Mouse (Mus musculus): ENCODE measurements around the gene Deup1. TPM values are rescaled to one million over a fixed set of nuclear protein-coding genes. Genes with fewer than 3 reads are reported as not detected.

The Deup1 gene
- polyA plus RNA-seq (2012; rRNA removed), result 0.21 and 0.25 TPM in 2 replicates

- peak; percentile 3 to 9 for DNase-seq
- no peak for TF ChIP-seq POLR2A (IDR thresholded peaks at IDR 0.05; ENCODE audit: borderline replicate concordance, insufficient read depth, low read length)
- TF ChIP-seq CTCF (IDR thresholded peaks at IDR 0.05; ENCODE audit: borderline replicate concordance, insufficient read depth, low read depth, low read length), result no peak
- Histone ChIP-seq H3K4me1 (ENCODE audit: control insufficient read depth, insufficient read depth, low read length) (no peaks in the 10 kb centered on the region), H3K4me3 (replicated peaks; ENCODE audit: insufficient read depth, low read depth, low read length) (no peak within 1 kb of the TSS), H3K27me3 (ENCODE audit: control insufficient read depth, insufficient read depth, low read length) (no peaks in the 10 kb centered on the region; the same call in 1 of the 2 replicates), H3K27ac (ENCODE audit: insufficient read depth, low read length) (no peak within 1 kb of the TSS)
- WGBS, result 2% methylated on average over 28 of the region's 28 CpGs
These were observed at the start of gene Deup1 for GRCm38 (mm10) chr9:15627785-15628287. Gene Deup1 (minus strand): TSS chr9:15627933.

- 2% methylated on average over 1 of the region's 1 CpGs for WGBS
These were observed 44.5 kb upstream of the Deup1 start for GRCm38 (mm10) chr9:15672251-15672650.

GRCm38 (mm10) chr9:15670002-15670527 is 42.3 kb upstream of the Deup1 start:
- Histone ChIP-seq H3K27ac (ENCODE audit: insufficient read depth, low read length) (no peak overlapping the region), H3K4me3 (replicated peaks; ENCODE audit: insufficient read depth, low read depth, low read length) (no peak overlapping the region), H3K4me1 (ENCODE audit: control insufficient read depth, insufficient read depth, low read length) (no peaks in the 10 kb centered on the region), H3K27me3 (ENCODE audit: control insufficient read depth, insufficient read depth, low read length) (no peaks in the 10 kb centered on the region)
- no peak for DNase-seq
- WGBS, result 54% methylated on average over 5 of the region's 5 CpGs
- no peak for TF ChIP-seq CTCF (IDR thresholded peaks at IDR 0.05; ENCODE audit: borderline replicate concordance, insufficient read depth, low read depth, low read length)

More at GRCm38 (mm10) chr9:15672251-15672650, 44.5 kb upstream of the Deup1 start:
- Histone ChIP-seq H3K4me1 (ENCODE audit: control insufficient read depth, insufficient read depth, low read length) (no peaks in the 10 kb centered on the region), H3K27ac (ENCODE audit: insufficient read depth, low read length) (no peak overlapping the region), H3K27me3 (ENCODE audit: control insufficient read depth, insufficient read depth, low read length) (no peaks in the 10 kb centered on the region), H3K4me3 (replicated peaks; ENCODE audit: insufficient read depth, low read depth, low read length) (no peak overlapping the region)
- TF ChIP-seq CTCF (IDR thresholded peaks at IDR 0.05; ENCODE audit: borderline replicate concordance, insufficient read depth, low read depth, low read length) (no peak), POLR2A (IDR thresholded peaks at IDR 0.05; ENCODE audit: borderline replicate concordance, insufficient read depth, low read length) (no peak)
- DNase-seq, result no peak

- H3K4me3 ChIP-seq (replicated peaks; ENCODE audit: insufficient read depth, low read depth, low read length), result no peak overlapping the region
- no peak for DNase-seq
- no peaks in the 10 kb centered on the region for H3K27me3 ChIP-seq (ENCODE audit: control insufficient read depth, insufficient read depth, low read length)
- H3K27ac ChIP-seq (ENCODE audit: insufficient read depth, low read length), result no peak overlapping the region
- no peak for TF ChIP-seq CTCF (IDR thresholded peaks at IDR 0.05; ENCODE audit: borderline replicate concordance, insufficient read depth, low read depth, low read length)
- no peak for TF ChIP-seq POLR2A (IDR thresholded peaks at IDR 0.05; ENCODE audit: borderline replicate concordance, insufficient read depth, low read length)
- 79% methylated on average over 3 of the region's 3 CpGs for WGBS
- H3K4me1 ChIP-seq (ENCODE audit: control insufficient read depth, insufficient read depth, low read length), result no peaks in the 10 kb centered on the region
These were observed 41.7 kb upstream of the Deup1 start for GRCm38 (mm10) chr9:15669452-15669851.

GRCm38 (mm10) chr9:15664606-15665005 is 36.9 kb upstream of the Deup1 start:
- TF ChIP-seq POLR2A (IDR thresholded peaks at IDR 0.05; ENCODE audit: borderline replicate concordance, insufficient read depth, low read length) (no peak), CTCF (IDR thresholded peaks at IDR 0.05; ENCODE audit: borderline replicate concordance, insufficient read depth, low read depth, low read length) (no peak)
- no peaks in the 10 kb centered on the region for H3K27me3 ChIP-seq (ENCODE audit: control insufficient read depth, insufficient read depth, low read length)
- no peaks in the 10 kb centered on the region for H3K4me1 ChIP-seq (ENCODE audit: control insufficient read depth, insufficient read depth, low read length)
- 83% methylated on average over 7 of the region's 7 CpGs for WGBS
- no peak overlapping the region for H3K4me3 ChIP-seq (replicated peaks; ENCODE audit: insufficient read depth, low read depth, low read length)
- H3K27ac ChIP-seq (ENCODE audit: insufficient read depth, low read length), result no peak overlapping the region
- DNase-seq, result no peak

GRCm38 (mm10) chr9:15659069-15659468 is 31.3 kb upstream of the Deup1 start:
- Histone ChIP-seq H3K27me3 (ENCODE audit: control insufficient read depth, insufficient read depth, low read length) (no peaks in the 10 kb centered on the region), H3K4me3 (replicated peaks; ENCODE audit: insufficient read depth, low read depth, low read length) (no peak overlapping the region), H3K27ac (ENCODE audit: insufficient read depth, low read length) (no peak overlapping the region), H3K4me1 (ENCODE audit: control insufficient read depth, insufficient read depth, low read length) (no peaks in the 10 kb centered on the region)
- DNase-seq, result no peak
- no peak for TF ChIP-seq POLR2A (IDR thresholded peaks at IDR 0.05; ENCODE audit: borderline replicate concordance, insufficient read depth, low read length)
- no peak for TF ChIP-seq CTCF (IDR thresholded peaks at IDR 0.05; ENCODE audit: borderline replicate concordance, insufficient read depth, low read depth, low read length)
- 84% methylated on average over 6 of the region's 6 CpGs for WGBS

GRCm38 (mm10) chr9:15658236-15658785 is 30.6 kb upstream of the Deup1 start:
- Histone ChIP-seq H3K27me3 (ENCODE audit: control insufficient read depth, insufficient read depth, low read length) (no peaks in the 10 kb centered on the region), H3K27ac (ENCODE audit: insufficient read depth, low read length) (no peak overlapping the region), H3K4me3 (replicated peaks; ENCODE audit: insufficient read depth, low read depth, low read length) (no peak overlapping the region), H3K4me1 (ENCODE audit: control insufficient read depth, insufficient read depth, low read length) (no peaks in the 10 kb centered on the region)
- DNase-seq, result no peak
- TF ChIP-seq POLR2A (IDR thresholded peaks at IDR 0.05; ENCODE audit: borderline replicate concordance, insufficient read depth, low read length) (no peak), CTCF (IDR thresholded peaks at IDR 0.05; ENCODE audit: borderline replicate concordance, insufficient read depth, low read depth, low read length) (no peak)
- 45% methylated on average over 6 of the region's 6 CpGs for WGBS

- Histone ChIP-seq H3K27ac (ENCODE audit: insufficient read depth, low read length) (no peak overlapping the region), H3K4me1 (ENCODE audit: control insufficient read depth, insufficient read depth, low read length) (no peaks in the 10 kb centered on the region), H3K27me3 (ENCODE audit: control insufficient read depth, insufficient read depth, low read length) (no peaks in the 10 kb centered on the region), H3K4me3 (replicated peaks; ENCODE audit: insufficient read depth, low read depth, low read length) (no peak overlapping the region)
- DNase-seq, result no peak
- TF ChIP-seq CTCF (IDR thresholded peaks at IDR 0.05; ENCODE audit: borderline replicate concordance, insufficient read depth, low read depth, low read length), result no peak
- TF ChIP-seq POLR2A (IDR thresholded peaks at IDR 0.05; ENCODE audit: borderline replicate concordance, insufficient read depth, low read length), result no peak
These were observed 25.3 kb upstream of the Deup1 start for GRCm38 (mm10) chr9:15653036-15653435.
